Mouse (Mus musculus): ENCODE measurements around the gene Zbtb16. TPM values are rescaled to one million over a fixed set of nuclear protein-coding genes. Genes with fewer than 3 reads are reported as not detected.

Zbtb16 gene
- polyA plus RNA-seq, 1 experiment from 2014 or later, result 2.3 TPM

- 63% methylated on average over 9 of the region's 9 CpGs for WGBS
- no peak overlapping the region for H3K27ac ChIP-seq (ENCODE audit: low read depth, low read length)
- ATAC-seq (replicated peaks; ENCODE audit: low FRiP score), result no peak
- no peaks in the 10 kb centered on the region for H3K9me3 ChIP-seq (ENCODE audit: control insufficient read depth, low read length)
- no peak for DNase-seq (ENCODE audit: low spot score)
- no peaks in the 10 kb centered on the region for H3K36me3 ChIP-seq (ENCODE audit: control insufficient read depth, insufficient read depth, low read length)
- H3K4me2 ChIP-seq, result no peak overlapping the region
- peaks cover 6% of the 10 kb centered on the region; the same call in 1 of the 2 replicates for H3K4me1 ChIP-seq (replicated peaks; ENCODE audit: control insufficient read depth, insufficient read depth, low read length)
- peaks cover 23% of the 10 kb centered on the region for H3K27me3 ChIP-seq (replicated peaks; ENCODE audit: control insufficient read depth, insufficient read depth, low read length)
- H3K9ac ChIP-seq (ENCODE audit: low read depth, low read length), result no peak overlapping the region
- H3K4me3 ChIP-seq (ENCODE audit: low read depth, low read length), result no peak overlapping the region
Measured at GRCm38 (mm10) chr9:48787906-48788410, 48.1 kb downstream of the Zbtb16 start.

GRCm38 (mm10) chr9:48787321-48787720 is 48.7 kb downstream of the Zbtb16 start:
- Histone ChIP-seq H3K36me3 (ENCODE audit: control insufficient read depth, insufficient read depth, low read length) (no peaks in the 10 kb centered on the region), H3K4me2 (no peak overlapping the region), H3K9ac (ENCODE audit: low read depth, low read length) (no peak overlapping the region), H3K9me3 (ENCODE audit: control insufficient read depth, low read length) (no peaks in the 10 kb centered on the region), H3K4me1 (replicated peaks; ENCODE audit: control insufficient read depth, insufficient read depth, low read length) (peaks cover 3% of the 10 kb centered on the region; the same call in 1 of the 2 replicates), H3K4me3 (ENCODE audit: low read depth, low read length) (no peak overlapping the region), H3K27me3 (replicated peaks; ENCODE audit: control insufficient read depth, insufficient read depth, low read length) (peaks cover 25% of the 10 kb centered on the region), H3K27ac (ENCODE audit: low read depth, low read length) (no peak overlapping the region)
- 46% methylated on average over 1 of the region's 1 CpGs for WGBS
- ATAC-seq (replicated peaks; ENCODE audit: low FRiP score) (no peak), DNase-seq (ENCODE audit: low spot score) (no peak)

- ATAC-seq (replicated peaks; ENCODE audit: low FRiP score) (no peak), DNase-seq (ENCODE audit: low spot score) (no peak)
- Histone ChIP-seq H3K27me3 (replicated peaks; ENCODE audit: control insufficient read depth, insufficient read depth, low read length) (peaks cover 20% of the 10 kb centered on the region), H3K36me3 (ENCODE audit: control insufficient read depth, insufficient read depth, low read length) (no peaks in the 10 kb centered on the region), H3K9ac (ENCODE audit: low read depth, low read length) (no peak overlapping the region), H3K4me1 (replicated peaks; ENCODE audit: control insufficient read depth, insufficient read depth, low read length) (peaks cover 2% of the 10 kb centered on the region; the same call in 1 of the 2 replicates), H3K9me3 (ENCODE audit: control insufficient read depth, low read length) (no peaks in the 10 kb centered on the region), H3K4me3 (ENCODE audit: low read depth, low read length) (no peak overlapping the region), H3K4me2 (no peak overlapping the region), H3K27ac (ENCODE audit: low read depth, low read length) (no peak overlapping the region)
- WGBS, result 40% methylated on average over 6 of the region's 6 CpGs
Measured at GRCm38 (mm10) chr9:48786814-48787213, 49.2 kb downstream of the Zbtb16 start.

GRCm38 (mm10) chr9:48784937-48785336 is 51.1 kb downstream of the Zbtb16 start:
- Histone ChIP-seq H3K4me1 (replicated peaks; ENCODE audit: control insufficient read depth, insufficient read depth, low read length) (peaks cover 2% of the 10 kb centered on the region; the same call in 1 of the 2 replicates), H3K4me3 (ENCODE audit: low read depth, low read length) (no peak overlapping the region), H3K27me3 (replicated peaks; ENCODE audit: control insufficient read depth, insufficient read depth, low read length) (peaks cover 11% of the 10 kb centered on the region), H3K36me3 (ENCODE audit: control insufficient read depth, insufficient read depth, low read length) (no peaks in the 10 kb centered on the region), H3K9me3 (ENCODE audit: control insufficient read depth, low read length) (no peaks in the 10 kb centered on the region), H3K27ac (ENCODE audit: low read depth, low read length) (no peak overlapping the region), H3K4me2 (no peak overlapping the region), H3K9ac (ENCODE audit: low read depth, low read length) (no peak overlapping the region)
- ATAC-seq (replicated peaks; ENCODE audit: low FRiP score) (no peak), DNase-seq (ENCODE audit: low spot score) (no peak)
- WGBS, result 73% methylated on average over 6 of the region's 6 CpGs

GRCm38 (mm10) chr9:48783292-48783691 is 52.7 kb downstream of the Zbtb16 start:
- Histone ChIP-seq H3K4me1 (replicated peaks; ENCODE audit: control insufficient read depth, insufficient read depth, low read length) (peaks cover 2% of the 10 kb centered on the region; the same call in 1 of the 2 replicates), H3K27ac (ENCODE audit: low read depth, low read length) (no peak overlapping the region), H3K9ac (ENCODE audit: low read depth, low read length) (no peak overlapping the region), H3K9me3 (ENCODE audit: control insufficient read depth, low read length) (no peaks in the 10 kb centered on the region), H3K36me3 (ENCODE audit: control insufficient read depth, insufficient read depth, low read length) (no peaks in the 10 kb centered on the region), H3K4me2 (no peak overlapping the region), H3K27me3 (replicated peaks; ENCODE audit: control insufficient read depth, insufficient read depth, low read length) (peaks cover 10% of the 10 kb centered on the region), H3K4me3 (ENCODE audit: low read depth, low read length) (no peak overlapping the region)
- ATAC-seq (replicated peaks; ENCODE audit: low FRiP score) (no peak), DNase-seq (ENCODE audit: low spot score) (no peak)
- WGBS, result 68% methylated on average over 4 of the region's 4 CpGs

- H3K4me1 ChIP-seq (replicated peaks; ENCODE audit: control insufficient read depth, insufficient read depth, low read length), result peaks cover 2% of the 10 kb centered on the region; the same call in 1 of the 2 replicates
- no peak overlapping the region for H3K27ac ChIP-seq (ENCODE audit: low read depth, low read length)
- H3K36me3 ChIP-seq (ENCODE audit: control insufficient read depth, insufficient read depth, low read length), result no peaks in the 10 kb centered on the region
- H3K4me3 ChIP-seq (ENCODE audit: low read depth, low read length), result no peak overlapping the region
- DNase-seq (ENCODE audit: low spot score), result no peak
- no peak overlapping the region for H3K4me2 ChIP-seq
- no peak overlapping the region for H3K9ac ChIP-seq (ENCODE audit: low read depth, low read length)
- no peaks in the 10 kb centered on the region for H3K9me3 ChIP-seq (ENCODE audit: control insufficient read depth, low read length)
- WGBS, result 55% methylated on average over 15 of the region's 15 CpGs
- no peak; the same call in 1 of the 2 replicates for ATAC-seq (replicated peaks; ENCODE audit: low FRiP score)
- peaks cover 9% of the 10 kb centered on the region for H3K27me3 ChIP-seq (replicated peaks; ENCODE audit: control insufficient read depth, insufficient read depth, low read length)
Measured at GRCm38 (mm10) chr9:48782284-48783060, 53.5 kb downstream of the Zbtb16 start.

GRCm38 (mm10) chr9:48776268-48776667 is 59.8 kb downstream of the Zbtb16 start:
- WGBS, result 90% methylated on average over 7 of the region's 7 CpGs
- no peak overlapping the region for H3K27ac ChIP-seq (ENCODE audit: low read depth, low read length)
- H3K9ac ChIP-seq (ENCODE audit: low read depth, low read length), result no peak overlapping the region
- no peaks in the 10 kb centered on the region for H3K36me3 ChIP-seq (ENCODE audit: control insufficient read depth, insufficient read depth, low read length)
- H3K27me3 ChIP-seq (replicated peaks; ENCODE audit: control insufficient read depth, insufficient read depth, low read length), result peaks cover 11% of the 10 kb centered on the region
- ATAC-seq (replicated peaks; ENCODE audit: low FRiP score), result no peak
- H3K4me2 ChIP-seq, result no peak overlapping the region
- no peak for DNase-seq (ENCODE audit: low spot score)
- H3K4me1 ChIP-seq (replicated peaks; ENCODE audit: control insufficient read depth, insufficient read depth, low read length), result no peaks in the 10 kb centered on the region
- no peaks in the 10 kb centered on the region for H3K9me3 ChIP-seq (ENCODE audit: control insufficient read depth, low read length)
- H3K4me3 ChIP-seq (ENCODE audit: low read depth, low read length), result no peak overlapping the region

- no peak overlapping the region for H3K9ac ChIP-seq (ENCODE audit: low read depth, low read length)
- no peak overlapping the region for H3K27ac ChIP-seq (ENCODE audit: low read depth, low read length)
- DNase-seq (ENCODE audit: low spot score), result no peak
- no peak overlapping the region for H3K4me2 ChIP-seq
- no peak overlapping the region for H3K4me3 ChIP-seq (ENCODE audit: low read depth, low read length)
- H3K27me3 ChIP-seq (replicated peaks; ENCODE audit: control insufficient read depth, insufficient read depth, low read length), result peaks cover 11% of the 10 kb centered on the region
- no peak for ATAC-seq (replicated peaks; ENCODE audit: low FRiP score)
- 54% methylated on average over 2 of the region's 2 CpGs for WGBS
- no peaks in the 10 kb centered on the region for H3K4me1 ChIP-seq (replicated peaks; ENCODE audit: control insufficient read depth, insufficient read depth, low read length)
- H3K9me3 ChIP-seq (ENCODE audit: control insufficient read depth, low read length), result no peaks in the 10 kb centered on the region
- no peaks in the 10 kb centered on the region for H3K36me3 ChIP-seq (ENCODE audit: control insufficient read depth, insufficient read depth, low read length)
Measured at GRCm38 (mm10) chr9:48775561-48775960, 60.5 kb downstream of the Zbtb16 start.

- H3K36me3 ChIP-seq (ENCODE audit: control insufficient read depth, insufficient read depth, low read length), result no peaks in the 10 kb centered on the region
- no peak overlapping the region for H3K4me2 ChIP-seq
- no peaks in the 10 kb centered on the region for H3K9me3 ChIP-seq (ENCODE audit: control insufficient read depth, low read length)
- H3K4me1 ChIP-seq (replicated peaks; ENCODE audit: control insufficient read depth, insufficient read depth, low read length), result no peaks in the 10 kb centered on the region
- H3K9ac ChIP-seq (ENCODE audit: low read depth, low read length), result no peak overlapping the region
- 86% methylated on average over 8 of the region's 8 CpGs for WGBS
- no peak for ATAC-seq (replicated peaks; ENCODE audit: low FRiP score)
- no peak overlapping the region for H3K27ac ChIP-seq (ENCODE audit: low read depth, low read length)
- no peak for DNase-seq (ENCODE audit: low spot score)
- peaks cover 9% of the 10 kb centered on the region; the same call in 1 of the 2 replicates for H3K27me3 ChIP-seq (replicated peaks; ENCODE audit: control insufficient read depth, insufficient read depth, low read length)
- no peak overlapping the region for H3K4me3 ChIP-seq (ENCODE audit: low read depth, low read length)
Measured at GRCm38 (mm10) chr9:48773710-48774109, 62.3 kb downstream of the Zbtb16 start.
